Mouse (Mus musculus) layer of hippocampus, postnatal 25 days (tissue): ENCODE results near the gene Hist1h1a. TPM values are rescaled to one million over a fixed set of nuclear protein-coding genes. Genes with fewer than 3 reads are reported as not detected.
"Not testable (repeated sequence)": the region's sequence is repeated elsewhere in the genome, so short reads cannot be mapped to it uniquely, and the experiment has no call there.

Experiments
- DNase-seq, 2 experiments: peaks; one replicate each; pipeline ENCODE4 v3.0.0; 2022; ENCODE audit warnings: mixed read lengths in 2 of 2, low spot score in 1 of 2; ENCODE audit errors: extremely low spot score in 1 of 2
- total RNA-seq, 2 experiments: library from RNA; stranded (reverse); gene quantifications; 2 replicates each; pipeline ENCODE4 v1.2.3; 2021

The Hist1h1a gene
- total RNA-seq, 2 experiments from 2014 or later = 15.6 to 24.5 TPM

- no peak for DNase-seq
Measured at GRCm38 (mm10) chr13:23743215-23743614, 20.3 kb upstream of the Hist1h1a start.

DNA sequence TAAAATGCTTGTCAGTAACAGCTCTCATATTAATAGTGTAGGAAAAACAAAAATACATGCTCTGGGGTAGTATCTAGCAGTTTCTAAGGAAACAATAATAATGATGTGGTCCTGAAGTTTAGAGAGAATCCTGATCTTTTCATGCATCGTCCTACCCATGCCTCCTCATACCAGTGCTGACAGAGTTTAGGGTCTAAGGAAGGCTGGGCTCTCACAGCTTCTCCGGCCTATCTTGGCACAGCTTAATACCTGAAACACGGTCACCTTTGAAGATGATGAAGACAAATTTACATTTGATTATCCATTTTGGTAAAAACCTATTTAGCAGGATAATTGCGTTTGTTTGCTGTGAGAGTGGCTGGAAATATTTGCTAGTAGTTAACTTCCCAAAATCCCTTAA lies 19.5 kb upstream of the Hist1h1a start:
- DNase-seq = no peak

DNA sequence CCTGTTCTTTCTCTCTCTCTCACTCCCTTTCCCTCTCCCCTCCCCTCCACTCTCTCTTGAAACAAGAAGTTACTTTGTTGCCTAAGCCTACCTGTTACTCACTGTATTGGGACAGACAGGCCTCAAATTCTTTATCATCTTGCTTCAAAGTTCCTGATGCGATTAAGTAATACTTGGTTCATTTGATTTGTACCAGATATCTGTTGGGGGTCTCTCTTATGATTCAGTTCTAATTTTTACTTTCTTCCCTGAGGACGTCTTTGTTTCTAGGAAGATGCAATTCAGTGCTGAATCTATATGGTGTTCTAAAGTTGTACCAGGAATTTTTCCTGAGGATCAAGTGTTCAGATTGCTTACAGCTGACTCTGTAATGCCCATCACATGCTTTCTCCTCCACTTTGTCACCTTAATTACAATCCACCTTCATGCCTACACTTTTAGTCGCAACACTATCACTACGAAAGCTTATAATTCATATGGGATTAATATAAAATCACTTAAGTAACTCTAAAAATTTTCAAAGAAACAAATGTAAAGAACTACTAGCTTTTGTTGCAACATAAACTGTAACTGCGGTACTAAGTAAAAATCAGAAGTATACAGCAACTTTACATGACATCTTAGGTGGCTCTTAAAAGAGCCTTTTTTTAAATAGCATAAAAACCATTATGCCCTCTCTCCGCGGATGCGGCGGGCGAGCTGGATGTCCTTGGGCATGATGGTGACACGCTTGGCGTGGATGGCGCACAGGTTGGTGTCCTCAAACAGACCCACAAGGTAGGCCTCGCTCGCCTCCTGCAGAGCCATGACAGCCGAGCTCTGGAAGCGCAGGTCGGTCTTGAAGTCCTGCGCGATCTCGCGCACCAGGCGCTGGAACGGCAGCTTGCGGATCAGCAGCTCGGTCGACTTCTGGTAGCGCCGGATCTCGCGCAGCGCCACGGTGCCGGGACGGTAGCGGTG lies 18.8 kb upstream of the Hist1h1a start:
- DNase-seq = no peak

- DNase-seq = peak in 1 of 2 experiments; percentile 91
Measured at GRCm38 (mm10) chr13:23745381-23746161, 17.9 kb upstream of the Hist1h1a start, which contains the start of gene Hist1h3c. TSS of gene Hist1h3c (minus strand) at chr13:23745602.

GRCm38 (mm10) chr13:23746201-23747080 lies 17.0 kb upstream of the Hist1h1a start, which contains the start of gene Hist1h2bb:
TSS of gene Hist1h2bb (plus strand) at chr13:23746734.
- peak; percentile 38 to 72 for DNase-seq

DNA sequence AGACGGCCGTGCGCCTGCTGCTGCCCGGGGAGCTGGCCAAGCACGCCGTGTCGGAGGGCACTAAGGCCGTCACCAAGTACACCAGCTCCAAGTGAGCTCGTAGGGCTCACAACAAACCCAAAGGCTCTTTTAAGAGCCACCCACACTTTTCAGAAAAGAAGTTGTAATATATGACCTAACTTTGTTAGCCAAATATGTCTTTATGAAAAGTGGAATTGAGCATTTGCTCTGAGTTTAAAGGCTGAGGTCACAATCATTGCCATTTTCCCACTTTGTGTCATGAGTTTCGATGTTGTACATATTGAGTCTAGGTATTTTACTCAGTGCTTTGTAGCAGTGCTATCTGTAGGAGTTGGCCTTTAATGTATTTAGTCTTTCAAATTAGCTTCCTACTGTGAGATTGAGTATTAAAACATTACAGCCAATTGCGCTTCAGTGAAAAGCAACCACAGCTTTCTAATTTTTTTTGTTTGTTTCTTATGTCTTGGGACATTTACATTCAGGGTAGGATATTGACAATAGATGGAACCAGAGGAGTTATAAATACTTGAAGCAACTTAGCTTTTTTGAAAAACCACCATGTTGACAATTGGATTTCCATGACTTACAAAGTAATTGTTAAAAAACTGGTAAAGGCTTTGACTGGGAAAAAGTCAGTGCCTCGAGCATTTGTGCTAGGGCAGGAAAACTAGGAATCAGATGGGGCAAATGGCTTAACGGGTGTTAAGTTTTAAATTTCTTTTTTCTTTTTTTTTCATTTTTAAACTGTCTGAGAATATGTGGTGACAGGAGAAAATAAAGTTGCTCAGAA lies 16.2 kb upstream of the Hist1h1a start:
- DNase-seq = no peak

DNA sequence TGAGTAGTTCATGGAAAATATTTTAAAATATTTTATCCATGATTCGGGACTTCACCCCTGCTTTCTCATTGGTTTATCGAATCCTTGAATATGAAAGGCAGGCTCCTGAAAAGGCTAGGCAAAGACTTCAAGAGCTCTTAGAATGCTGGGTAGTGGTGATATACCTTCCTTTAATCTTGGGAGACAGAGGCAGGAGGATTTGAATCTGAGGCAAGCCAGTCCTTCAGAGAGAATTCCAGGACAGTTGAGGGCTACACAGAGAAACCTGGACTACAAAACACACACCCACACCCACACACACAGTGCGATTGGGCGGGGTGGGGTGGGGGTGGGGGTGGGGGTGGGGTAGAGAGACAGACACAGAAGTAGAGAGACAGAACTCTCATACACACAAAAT lies 15.6 kb upstream of the Hist1h1a start:
- DNase-seq = no peak

GRCm38 (mm10) chr13:23749563-23750121 lies 13.8 kb upstream of the Hist1h1a start:
- no peak for DNase-seq

DNA sequence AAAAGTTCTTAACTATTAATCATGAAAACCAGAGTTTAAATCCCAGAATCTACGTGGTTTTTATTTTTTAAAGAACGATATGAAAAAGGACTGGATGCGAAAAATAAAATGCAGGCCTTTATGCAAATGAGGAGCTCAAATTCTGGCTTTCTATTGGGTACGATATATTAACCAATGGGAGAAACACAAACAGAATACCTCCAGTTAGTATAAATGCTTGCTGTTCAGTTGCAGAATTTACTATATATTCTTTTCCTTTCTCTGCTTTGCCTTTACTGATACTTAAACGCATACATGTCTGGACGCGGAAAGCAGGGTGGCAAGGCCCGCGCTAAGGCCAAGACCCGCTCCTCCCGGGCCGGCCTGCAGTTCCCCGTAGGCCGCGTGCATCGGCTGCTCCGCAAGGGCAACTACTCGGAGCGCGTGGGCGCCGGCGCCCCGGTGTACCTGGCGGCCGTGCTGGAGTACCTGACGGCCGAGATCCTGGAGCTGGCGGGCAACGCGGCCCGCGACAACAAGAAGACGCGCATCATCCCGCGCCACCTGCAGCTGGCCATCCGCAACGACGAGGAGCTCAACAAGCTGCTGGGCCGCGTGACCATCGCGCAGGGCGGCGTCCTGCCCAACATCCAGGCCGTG lies 12.5 kb upstream of the Hist1h1a start, which contains the start of gene Hist1h2ab:
TSS of gene Hist1h2ab (plus strand) at position 288 of the 639 bp plus-strand sequence.
- DNase-seq = not testable (repeated sequence)

DNA sequence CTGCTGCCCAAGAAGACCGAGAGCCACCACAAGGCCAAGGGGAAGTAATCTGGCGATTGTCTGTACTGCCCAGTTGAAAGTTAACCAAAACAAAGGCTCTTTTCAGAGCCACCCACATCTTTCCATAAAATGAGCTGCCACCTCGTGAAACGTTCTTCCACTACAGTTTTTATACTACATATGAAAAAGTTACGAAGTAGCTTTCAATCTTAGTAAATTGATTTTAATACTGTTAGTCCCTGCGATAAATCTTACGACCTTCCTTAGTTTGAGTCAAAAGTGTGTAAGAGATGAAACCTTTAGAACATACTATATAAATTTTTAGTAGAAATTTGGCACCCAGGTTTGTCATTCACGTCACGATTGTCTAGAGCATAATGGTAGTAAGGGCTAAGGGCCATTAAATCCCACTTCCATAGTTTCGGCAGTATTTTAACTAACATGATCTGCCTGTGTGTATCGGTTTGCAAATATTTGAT lies 11.9 kb upstream of the Hist1h1a start:
- DNase-seq = no peak

- DNase-seq = peak; percentile 74 to 98
Measured at GRCm38 (mm10) chr13:23752067-23752741, 11.3 kb upstream of the Hist1h1a start, which contains the start of gene Hist1h3b. TSS of gene Hist1h3b (plus strand) at chr13:23752267.

- DNase-seq = no peak
Measured at GRCm38 (mm10) chr13:23752742-23753172, 10.7 kb upstream of the Hist1h1a start.

DNA sequence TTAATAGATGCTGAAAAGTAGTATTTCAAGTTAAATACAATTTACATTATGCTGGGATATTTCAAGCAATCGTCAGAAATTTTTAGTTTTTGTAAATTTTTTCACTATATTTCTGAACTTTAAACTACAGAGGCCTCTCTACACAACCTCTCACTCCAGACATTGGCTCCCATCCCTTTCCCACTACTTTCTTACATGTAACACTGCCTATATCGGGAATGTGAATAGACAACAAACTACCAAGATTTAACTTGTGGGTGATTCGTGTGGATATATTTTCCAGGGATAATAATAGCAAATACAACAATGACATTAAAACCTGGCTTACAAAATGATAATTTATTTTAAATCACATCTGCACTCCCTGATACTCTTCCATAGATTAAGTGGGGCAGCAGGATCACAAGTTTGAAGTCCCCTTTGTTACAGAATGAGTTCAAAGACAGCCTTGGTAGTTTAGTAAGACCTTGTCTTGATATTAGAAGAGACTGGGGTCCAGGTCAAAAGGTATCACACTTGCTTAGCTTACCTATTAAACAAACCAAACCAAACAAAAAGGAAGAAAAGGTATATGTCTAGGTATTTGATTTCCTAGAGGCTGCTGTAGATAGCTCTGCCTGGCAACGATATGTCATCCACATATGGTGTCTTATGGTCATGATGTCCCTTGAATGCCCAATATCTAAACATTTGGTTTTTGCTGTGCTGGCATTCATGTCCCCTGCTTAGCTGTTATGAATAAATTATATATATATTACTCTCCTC lies 10.0 kb upstream of the Hist1h1a start:
- DNase-seq = no peak

- no peak for DNase-seq
Measured at GRCm38 (mm10) chr13:23755000-23755399, 8.5 kb upstream of the Hist1h1a start.

DNA sequence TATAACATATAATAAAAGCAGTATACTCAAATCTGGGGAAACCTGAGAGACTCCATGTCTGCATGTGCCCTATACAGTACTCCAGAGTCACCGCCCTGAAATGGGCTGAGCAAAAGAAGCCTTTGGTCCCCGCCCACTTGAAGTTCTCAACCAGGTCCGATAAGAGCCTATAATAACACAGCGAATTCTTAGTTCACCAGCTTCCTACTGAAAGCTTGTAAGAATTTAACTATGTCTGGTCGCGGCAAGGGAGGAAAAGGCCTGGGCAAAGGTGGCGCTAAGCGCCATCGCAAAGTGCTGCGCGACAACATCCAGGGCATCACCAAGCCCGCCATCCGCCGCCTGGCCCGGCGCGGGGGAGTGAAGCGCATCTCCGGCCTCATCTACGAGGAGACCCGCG lies 6.7 kb upstream of the Hist1h1a start, which contains the start of gene Hist1h4b:
TSS of gene Hist1h4b (plus strand) at position 224 of the 400 bp plus-strand sequence.
- DNase-seq = peak; percentile 65 to 75

GRCm38 (mm10) chr13:23757211-23757773 lies 6.2 kb upstream of the Hist1h1a start:
- DNase-seq = no peak
